Comparison of ENCODE assay signal across 8 mouse cellular contexts in the genomic region with DNA sequence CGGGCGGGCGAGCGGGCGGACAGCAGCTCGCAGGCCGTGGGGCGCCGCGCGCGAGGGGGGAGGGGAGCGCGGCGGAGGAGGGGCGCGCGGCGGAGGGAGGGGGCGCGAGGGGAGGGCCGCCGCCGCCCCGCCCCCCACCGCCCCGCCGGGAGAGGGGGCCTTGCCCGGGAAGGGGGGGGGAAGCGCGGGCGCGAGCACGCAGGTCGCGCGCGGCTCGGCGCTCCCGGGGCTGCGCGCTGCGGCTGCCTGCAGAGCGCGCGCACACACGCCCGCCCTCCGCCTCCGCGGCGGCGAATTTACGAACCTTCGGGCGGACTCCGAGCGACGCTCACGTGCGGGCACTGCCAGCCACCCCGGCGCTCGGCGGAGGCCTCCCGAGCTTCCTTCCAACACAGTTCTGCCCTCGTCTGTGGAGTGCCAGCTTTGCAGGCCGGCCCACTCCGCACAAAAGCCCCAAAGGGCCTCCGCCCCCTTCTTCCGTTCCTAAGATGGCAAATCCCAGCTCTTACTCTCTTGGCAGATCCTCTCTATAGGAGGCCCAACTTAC. TPM values are rescaled to one million over a fixed set of nuclear protein-coding genes. Genes with fewer than 3 reads are reported as not detected.
DNase-seq lines count a peak whose midpoint lies in the region; ATAC-seq and TF ChIP-seq lines count a peak whose summit lies in the region.

No protein-coding gene starts in this region.

- H3K9ac ChIP-seq in MEL (ENCODE audit: control insufficient read depth, low read depth, low read length, poor library complexity, severe bottlenecking), result peak overlapping the region; percentile 97
- peak overlapping the region; percentile 92 for H3K9ac ChIP-seq in forebrain, postnatal 0 days
- peak overlapping the region; percentile 97 for H3K9ac ChIP-seq in lung, embryonic 15.5 days

- H3K27me3 ChIP-seq in MEL (ENCODE audit: control insufficient read depth in 1 of 2, insufficient read depth in 2 of 2, low read length in 2 of 2), result no peaks in the 10 kb centered on the region
- no peaks in the 10 kb centered on the region for H3K27me3 ChIP-seq in forebrain, postnatal 0 days (ENCODE audit: insufficient read depth, low read length)
- H3K27me3 ChIP-seq in lung, embryonic 15.5 days, result no peaks in the 10 kb centered on the region
- no peaks in the 10 kb centered on the region for H3K27me3 ChIP-seq in thymus, adult 2 months (ENCODE audit: control insufficient read depth, insufficient read depth, low read length)

- TF ChIP-seq RAD21 in MEL (IDR thresholded peaks at IDR 0.05; ENCODE audit: low read depth, low read length), result no peak

- DNase-seq in MEL (ENCODE audit: low read depth, low spot score), result peak; percentile 80
- DNase-seq in cerebellum, adult 18-20 months, result peak; percentile 57 to 85
- peak; percentile 85 for DNase-seq in forebrain, postnatal 0 days
- DNase-seq in heart, postnatal 4 days, result peak; percentile 69
- peak; percentile 17 for DNase-seq in layer of hippocampus, adult 9-10 months (ENCODE audit: low spot score)
- DNase-seq in ovary, adult 18-20 months (ENCODE audit: low spot score), result peak; percentile 68
- peak; percentile 73 for DNase-seq in thymus, adult 2 months

- WGBS in forebrain, postnatal 0 days, result 2% methylated on average over 35 of the region's 72 CpGs
- under 1% methylated on average over 28 of the region's 72 CpGs for WGBS in lung, embryonic 15.5 days
- WGBS in thymus, adult 2 months, result 1% methylated on average over 46 of the region's 72 CpGs

- no peaks in the 10 kb centered on the region for H3K9me3 ChIP-seq in MEL (replicated peaks; ENCODE audit: insufficient read depth, low read length)
- H3K9me3 ChIP-seq in forebrain, postnatal 0 days (ENCODE audit: low read length), result no peaks in the 10 kb centered on the region
- H3K9me3 ChIP-seq in lung, embryonic 15.5 days, result no peaks in the 10 kb centered on the region

- peaks cover 4 to 37% of the 10 kb centered on the region in 2 experiments for H3K36me3 ChIP-seq in MEL (ENCODE audit: control insufficient read depth in 1 of 2, insufficient read depth in 2 of 2, low read length in 2 of 2)
- H3K36me3 ChIP-seq in forebrain, postnatal 0 days (ENCODE audit: insufficient read depth), result peaks cover 19% of the 10 kb centered on the region
- peaks cover 27% of the 10 kb centered on the region for H3K36me3 ChIP-seq in lung, embryonic 15.5 days
- H3K36me3 ChIP-seq in thymus, adult 2 months (ENCODE audit: control insufficient read depth, insufficient read depth, low read length), result peaks cover 18% of the 10 kb centered on the region

- peaks cover 13 to 21% of the 10 kb centered on the region in 2 experiments for H3K4me1 ChIP-seq in MEL (ENCODE audit: control insufficient read depth in 1 of 2, insufficient read depth in 2 of 2, low read length in 2 of 2)
- peaks cover 13% of the 10 kb centered on the region for H3K4me1 ChIP-seq in forebrain, postnatal 0 days (ENCODE audit: insufficient read depth)
- peaks cover 40% of the 10 kb centered on the region for H3K4me1 ChIP-seq in lung, embryonic 15.5 days
- peaks cover 32% of the 10 kb centered on the region for H3K4me1 ChIP-seq in thymus, adult 2 months (replicated peaks; ENCODE audit: control insufficient read depth, insufficient read depth, low read length)

- TF ChIP-seq POLR2A in MEL (IDR thresholded peaks at IDR 0.05; ENCODE audit: control insufficient read depth in 1 of 2, insufficient read depth in 1 of 2, low read depth in 1 of 2, low read length in 2 of 2, poor library complexity in 1 of 2), result no peak
- TF ChIP-seq POLR2A in thymus, adult 2 months (IDR thresholded peaks at IDR 0.05; ENCODE audit: control insufficient read depth, extremely low read depth, insufficient read depth, low read length, poor library complexity), result no peak

- TF ChIP-seq CTCF in MEL (IDR thresholded peaks at IDR 0.05 in 2 of 3, conservative IDR thresholded peaks at IDR 0.05 in 1 of 3; ENCODE audit: control insufficient read depth in 1 of 3, insufficient read depth in 1 of 3, low read depth in 2 of 3, low read length in 3 of 3, poor library complexity in 1 of 3, severe bottlenecking in 1 of 3), result no peak
- TF ChIP-seq CTCF in forebrain, postnatal 0 days (IDR thresholded peaks at IDR 0.05; ENCODE audit: low read depth), result no peak
- 0 out of 2 replicates have a peak, but pooled peaks have one; percentile 25 for TF ChIP-seq CTCF in thymus, adult 2 months (IDR thresholded peaks at IDR 0.05; ENCODE audit: borderline replicate concordance, control insufficient read depth, extremely low read depth, insufficient read depth, low read length, poor library complexity)

- ATAC-seq in forebrain, postnatal 0 days, result peak; percentile 49
- peak; percentile 52 for ATAC-seq in lung, embryonic 15.5 days (ENCODE audit: borderline replicate concordance, extremely low read depth, low FRiP score, low TSS enrichment)

- H3K27ac ChIP-seq in MEL (ENCODE audit: control insufficient read depth, low read depth, low read length), result peak overlapping the region; percentile 96
- peak overlapping the region; percentile 99 for H3K27ac ChIP-seq in forebrain, postnatal 0 days (ENCODE audit: low read depth, low read length)
- H3K27ac ChIP-seq in lung, embryonic 15.5 days, result peak overlapping the region; percentile 100
- H3K27ac ChIP-seq in thymus, adult 2 months (ENCODE audit: control insufficient read depth, insufficient read depth, low read length), result peak overlapping the region; percentile 87

- H3K79me2 ChIP-seq in MEL (ENCODE audit: control insufficient read depth, insufficient read depth, low read length, poor library complexity), result peaks cover 8% of the 10 kb centered on the region

- no peak for TF ChIP-seq EP300 in MEL (IDR thresholded peaks at IDR 0.05; ENCODE audit: low read depth in 1 of 2, low read length in 2 of 2)

- peak overlapping the region; percentile 68 for H3K4me2 ChIP-seq in forebrain, postnatal 0 days (ENCODE audit: low read depth)
- H3K4me2 ChIP-seq in lung, embryonic 15.5 days, result peak overlapping the region; percentile 79

- H3K4me3 ChIP-seq in MEL (ENCODE audit: control insufficient read depth in 1 of 2, insufficient read depth in 1 of 2, low read depth in 2 of 2, low read length in 2 of 2), result peak overlapping the region; percentile 93 to 97
- H3K4me3 ChIP-seq in forebrain, postnatal 0 days (ENCODE audit: low read depth, low read length), result peak overlapping the region; percentile 93
- H3K4me3 ChIP-seq in lung, embryonic 15.5 days, result peak overlapping the region; percentile 91
- peak overlapping the region; percentile 95 for H3K4me3 ChIP-seq in thymus, adult 2 months (ENCODE audit: control insufficient read depth, insufficient read depth, low read length)

TF ChIP-seq in MEL, 35 proteins besides CTCF, POLR2A, EP300 and RAD21 (continues in another document):
- peak; percentile 21; the same call in 1 of the 2 replicates for TF ChIP-seq USF1 (IDR thresholded peaks at IDR 0.05; ENCODE audit: low read depth, low read length)

RNA-seq across cellular contexts. Expression of a gene that starts 0.6 kb away (rescaled TPM):
- 4.1 and 5.3 TPM in 2 replicates for total RNA-seq in MEL (2012; rRNA removed)
- polyA plus RNA-seq in MEL (2012; ENCODE audit: insufficient read depth in 1 of 2, insufficient read length in 2 of 2, low read depth in 1 of 2, low replicate concordance in 2 of 2, missing spikeins in 1 of 2), result 10 to 100 TPM in 1 of 2 experiments, not detected in 1; 10.5 TPM
- total RNA-seq in forebrain, postnatal 0 days (2014; rRNA removed), result 46.2 and 47.8 TPM in 2 replicates
- polyA plus RNA-seq in forebrain, postnatal 0 days (2015; fragmentation: Nextera tagmentation; extraction: Ambion mirVana), result 25.9 and 29.9 TPM in 2 replicates
- 10 to 100 TPM; 26.8 to 29.9 TPM for total RNA-seq in heart, postnatal 4 days (2021)
- polyA plus RNA-seq in lung, embryonic 15.5 days (2015; fragmentation: Nextera tagmentation; extraction: Ambion mirVana), result 74.1 and 78.1 TPM in 2 replicates
- polyA plus RNA-seq in thymus, adult 2 months (2012; rRNA removed), result 77.6 and 82.1 TPM in 2 replicates

RNA-seq across cellular contexts. Expression of a gene that starts 0.9 kb away (rescaled TPM):
- total RNA-seq in MEL (2012; rRNA removed), result 39.9 and 40.5 TPM in 2 replicates
- polyA plus RNA-seq in MEL (2012; ENCODE audit: insufficient read depth in 1 of 2, insufficient read length in 2 of 2, low read depth in 1 of 2, low replicate concordance in 2 of 2, missing spikeins in 1 of 2), result 10 to 100 TPM in 1 of 2 experiments, not detected in 1; 50.1 TPM
- total RNA-seq in forebrain, postnatal 0 days (2014; rRNA removed), result 67.2 and 83.2 TPM in 2 replicates
- 20.0 and 29.7 TPM in 2 replicates for polyA plus RNA-seq in forebrain, postnatal 0 days (2015; fragmentation: Nextera tagmentation; extraction: Ambion mirVana)
- total RNA-seq in heart, postnatal 4 days (2021), result 10 to 100 TPM; 45.3 to 49.4 TPM
- 60.7 and 67.1 TPM in 2 replicates for polyA plus RNA-seq in lung, embryonic 15.5 days (2015; fragmentation: Nextera tagmentation; extraction: Ambion mirVana)
- 69.6 and 71.9 TPM in 2 replicates for polyA plus RNA-seq in thymus, adult 2 months (2012; rRNA removed)

RNA-seq across cellular contexts. Expression of a gene that starts 27.8 kb away (rescaled TPM):
- total RNA-seq in MEL (2012; rRNA removed), result 7.4 TPM in 2 replicates
- 10 to 100 TPM in 1 of 2 experiments, not detected in 1; 15.2 TPM for polyA plus RNA-seq in MEL (2012; ENCODE audit: insufficient read depth in 1 of 2, insufficient read length in 2 of 2, low read depth in 1 of 2, low replicate concordance in 2 of 2, missing spikeins in 1 of 2)
- 0.31 and 2.4 TPM in 2 replicates for total RNA-seq in forebrain, postnatal 0 days (2014; rRNA removed)
- polyA plus RNA-seq in forebrain, postnatal 0 days (2015; fragmentation: Nextera tagmentation; extraction: Ambion mirVana), result 0.50 and 0.75 TPM in 2 replicates
- total RNA-seq in heart, postnatal 4 days (2021), result 1 to 10 TPM in 1 of 2 experiments, under 1 TPM in 1; 0.98 to 1.0 TPM
- 2.0 and 3.2 TPM in 2 replicates for polyA plus RNA-seq in lung, embryonic 15.5 days (2015; fragmentation: Nextera tagmentation; extraction: Ambion mirVana)
- polyA plus RNA-seq in thymus, adult 2 months (2012; rRNA removed), result 72.6 and 82.8 TPM in 2 replicates

RNA-seq across cellular contexts. Expression of a gene that starts 53.4 kb away (rescaled TPM):
- total RNA-seq in MEL (2012; rRNA removed), result 0.39 and 0.59 TPM in 2 replicates
- polyA plus RNA-seq in MEL (2012; ENCODE audit: insufficient read depth in 1 of 2, insufficient read length in 2 of 2, low read depth in 1 of 2, low replicate concordance in 2 of 2, missing spikeins in 1 of 2), result 1 to 10 TPM in 1 of 2 experiments, not detected in 1; 5.8 TPM
- 6.5 and 12.3 TPM in 2 replicates for total RNA-seq in forebrain, postnatal 0 days (2014; rRNA removed)
- polyA plus RNA-seq in forebrain, postnatal 0 days (2015; fragmentation: Nextera tagmentation; extraction: Ambion mirVana), result 4.5 and 4.6 TPM in 2 replicates
- total RNA-seq in heart, postnatal 4 days (2021), result 10 to 100 TPM; 12.9 to 16.6 TPM
- polyA plus RNA-seq in lung, embryonic 15.5 days (2015; fragmentation: Nextera tagmentation; extraction: Ambion mirVana), result 43.7 and 43.8 TPM in 2 replicates
- 18.9 and 23.7 TPM in 2 replicates for polyA plus RNA-seq in thymus, adult 2 months (2012; rRNA removed)

RNA-seq across cellular contexts. Expression of a gene that starts 53.6 kb away (rescaled TPM):
- total RNA-seq in MEL (2012; rRNA removed), result 20.0 and 31.0 TPM in 2 replicates
- polyA plus RNA-seq in MEL (2012; ENCODE audit: insufficient read depth in 1 of 2, insufficient read length in 2 of 2, low read depth in 1 of 2, low replicate concordance in 2 of 2, missing spikeins in 1 of 2), result 10 to 100 TPM in 1 of 2 experiments, not detected in 1; 44.8 TPM
- total RNA-seq in forebrain, postnatal 0 days (2014; rRNA removed), result 0.10 TPM in 1 of 2 replicates, not detected in the other
- polyA plus RNA-seq in forebrain, postnatal 0 days (2015; fragmentation: Nextera tagmentation; extraction: Ambion mirVana), result 0.12 TPM in 1 of 2 replicates, not detected in the other
- total RNA-seq in heart, postnatal 4 days (2021), result under 1 TPM; 0.11 to 0.17 TPM
- polyA plus RNA-seq in lung, embryonic 15.5 days (2015; fragmentation: Nextera tagmentation; extraction: Ambion mirVana), result 0.20 and 0.34 TPM in 2 replicates
- polyA plus RNA-seq in thymus, adult 2 months (2012; rRNA removed), result 3.8 and 4.1 TPM in 2 replicates

Comparison
In these comparisons a context has a peak if more than half of its experiments do, and no peak if none do; other contexts are left out.
1. Peak in every context shown above with its lines: DNase-seq, ATAC-seq, H3K4me3 ChIP-seq and H3K27ac ChIP-seq.
2. DNase-seq: peak in every context shown above with its lines; median percentile 85 in forebrain, postnatal 0 days; 80 in MEL; 73 in thymus, adult 2 months; 71 in cerebellum, adult 18-20 months; 69 in heart, postnatal 4 days; 68 in ovary, adult 18-20 months; 17 in layer of hippocampus, adult 9-10 months.